Mouse (Mus musculus): ENCODE data around the gene Psme3. TPM values are rescaled to one million over a fixed set of nuclear protein-coding genes. Genes with fewer than 3 reads are reported as not detected.
"Not testable (repeated sequence)": the region's sequence is repeated elsewhere in the genome, so short reads cannot be mapped to it uniquely, and the experiment has no call there.

Gene Psme3
- polyA plus RNA-seq, 1 experiment from 2014 or later: 131 TPM

DNA sequence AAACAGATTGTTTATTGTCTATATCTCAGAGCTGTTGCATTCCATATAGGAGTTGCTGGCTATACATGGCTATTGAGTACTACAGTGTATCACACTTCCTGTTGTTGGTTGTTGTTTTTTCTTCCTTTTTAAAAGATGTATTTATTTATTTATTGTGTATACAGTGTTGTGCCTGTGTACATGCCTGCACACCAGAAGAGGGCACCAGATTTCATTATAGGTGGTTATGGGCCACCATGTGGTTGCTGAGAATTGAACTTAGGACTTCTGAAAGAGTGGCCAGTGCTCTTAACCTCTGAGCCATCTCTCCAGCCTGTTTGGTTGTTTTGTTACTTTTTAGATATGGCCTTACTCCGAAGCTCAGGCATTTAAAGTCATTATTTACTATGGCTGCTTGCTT lies 1.4 kb upstream of the Psme3 start:
- peaks cover 12% of the 10 kb centered on the region for H3K4me1 ChIP-seq (replicated peaks)
- 86% methylated on average over 1 of the region's 1 CpGs for WGBS
- H3K9me3 ChIP-seq (replicated peaks): no peaks in the 10 kb centered on the region
- H3K36me3 ChIP-seq: peaks cover 21% of the 10 kb centered on the region
- H3K9ac ChIP-seq: no peak overlapping the region
- H3K27me3 ChIP-seq (replicated peaks): no peaks in the 10 kb centered on the region
- H3K4me2 ChIP-seq: no peak overlapping the region
- no peak overlapping the region for H3K4me3 ChIP-seq
- no peak overlapping the region for H3K27ac ChIP-seq (ENCODE audit: poor library complexity, severe bottlenecking)
- ATAC-seq (ENCODE audit: insufficient number of reproducible peaks, low FRiP score): no peak

DNA sequence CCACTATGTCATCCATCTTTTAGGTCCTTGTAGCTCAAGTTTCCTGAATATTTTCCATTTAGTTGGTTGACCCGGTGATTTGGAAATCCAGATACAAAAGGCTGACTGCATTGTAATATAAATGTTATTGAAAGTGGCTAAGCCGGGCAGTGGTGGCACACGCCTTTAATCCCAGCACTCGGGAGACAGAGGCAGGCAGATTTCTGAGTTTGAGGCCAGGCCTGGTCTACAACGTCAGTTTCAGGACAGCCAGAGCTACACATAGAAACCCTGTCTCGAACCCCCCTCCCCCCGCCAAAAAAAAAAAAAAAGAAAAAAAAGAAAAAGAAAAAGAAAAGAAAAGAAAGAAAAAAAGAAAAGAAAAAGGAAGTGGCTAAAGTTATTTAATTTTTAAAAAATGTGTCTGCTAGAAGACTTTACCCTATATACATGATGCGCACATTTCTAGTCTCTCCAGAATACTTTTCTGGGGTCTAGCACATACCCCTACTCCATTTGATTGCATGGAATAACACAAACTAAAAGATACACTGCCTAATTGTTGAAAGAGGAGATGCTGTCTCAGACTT lies 847 bp upstream of the Psme3 start:
- H3K27me3 ChIP-seq (replicated peaks): no peaks in the 10 kb centered on the region
- H3K4me2 ChIP-seq: peak overlapping the region; percentile 90
- WGBS: 78% methylated on average over 8 of the region's 8 CpGs
- H3K9ac ChIP-seq: peak overlapping the region; percentile 96
- no peak for ATAC-seq (ENCODE audit: insufficient number of reproducible peaks, low FRiP score)
- H3K9me3 ChIP-seq (replicated peaks): no peaks in the 10 kb centered on the region
- H3K36me3 ChIP-seq: peaks cover 27% of the 10 kb centered on the region
- peaks cover 12% of the 10 kb centered on the region for H3K4me1 ChIP-seq (replicated peaks)
- H3K4me3 ChIP-seq: peak overlapping the region; percentile 92
- H3K27ac ChIP-seq (ENCODE audit: poor library complexity, severe bottlenecking): peak overlapping the region; percentile 82

DNA sequence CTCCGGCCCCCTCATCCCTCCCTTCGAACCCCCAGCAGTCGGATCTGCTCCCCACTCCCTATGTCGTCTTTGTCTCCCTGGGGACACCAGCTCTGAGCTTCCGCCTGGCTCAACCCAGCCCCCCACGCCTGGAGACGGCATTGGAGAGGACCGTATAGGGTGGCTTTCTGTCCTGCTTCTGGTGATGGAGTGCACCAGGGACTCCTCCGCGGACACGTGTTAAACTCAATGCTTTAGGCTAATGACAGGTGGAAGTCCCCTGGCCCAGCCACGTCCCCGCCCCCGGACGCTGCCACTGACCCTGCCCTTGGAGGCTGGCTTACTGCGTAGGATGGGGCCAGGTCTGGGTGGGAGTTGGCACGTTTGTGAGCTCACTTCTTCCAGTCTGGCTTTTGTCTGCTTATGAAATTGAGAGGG lies 496 bp downstream of the Psme3 start:
- Histone ChIP-seq H3K4me2 (peak overlapping the region; percentile 90), H3K27ac (ENCODE audit: poor library complexity, severe bottlenecking) (peak overlapping the region; percentile 82), H3K9ac (peak overlapping the region; percentile 96), H3K36me3 (peaks cover 41% of the 10 kb centered on the region), H3K27me3 (replicated peaks) (no peaks in the 10 kb centered on the region), H3K4me3 (peak overlapping the region; percentile 92), H3K9me3 (replicated peaks) (no peaks in the 10 kb centered on the region), H3K4me1 (replicated peaks) (peaks cover 12% of the 10 kb centered on the region)
- under 1% methylated on average over 17 of the region's 17 CpGs for WGBS
- ATAC-seq (ENCODE audit: insufficient number of reproducible peaks, low FRiP score): peak; percentile 66

DNA sequence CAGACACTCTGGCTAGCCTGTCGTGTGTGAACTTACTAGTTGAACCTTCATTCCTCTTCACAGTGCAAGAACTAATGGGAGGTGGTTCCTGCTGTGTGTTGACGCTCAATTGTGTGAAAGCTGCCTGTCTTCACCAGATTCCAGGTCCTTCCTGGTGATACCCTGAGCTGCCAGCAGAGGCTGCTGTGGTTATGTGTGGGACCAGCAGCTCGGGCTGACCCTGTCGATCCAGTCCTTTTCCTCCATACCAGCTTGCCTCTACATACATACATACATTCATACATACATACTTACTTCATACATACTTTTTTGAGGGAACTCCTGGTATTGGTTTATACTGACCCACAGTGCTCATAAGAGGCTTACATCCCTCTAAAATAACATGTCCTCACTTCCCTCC lies 7.6 kb downstream of the Psme3 start:
- ATAC-seq (ENCODE audit: insufficient number of reproducible peaks, low FRiP score): peak; percentile 49; the same call in 1 of the 2 replicates

DNA sequence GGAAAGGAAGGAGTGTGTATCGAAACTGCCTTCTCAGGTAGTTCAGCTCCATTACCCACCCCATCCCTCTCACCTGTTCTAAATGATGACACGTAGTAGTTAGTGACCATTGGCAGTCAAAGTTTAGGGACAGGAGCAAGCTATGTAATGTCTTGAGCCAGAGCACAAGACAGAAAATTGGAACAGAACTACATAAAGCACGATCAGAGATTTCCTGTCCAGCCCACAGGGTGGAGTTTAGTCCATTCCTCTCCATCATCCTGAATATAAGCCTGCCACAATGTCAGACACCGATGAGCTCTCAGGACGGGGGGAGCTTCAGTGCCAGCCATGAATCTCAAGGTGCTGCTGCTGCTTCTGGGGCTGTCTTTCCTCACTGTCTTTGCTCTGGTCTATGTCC lies 8.8 kb downstream of the Psme3 start, which contains the start of gene Aoc2:
TSS of gene Aoc2 (plus strand) at position 301 of the 400 bp plus-strand sequence.
- Histone ChIP-seq H3K27me3 (replicated peaks) (no peaks in the 10 kb centered on the region), H3K9me3 (replicated peaks) (no peaks in the 10 kb centered on the region), H3K36me3 (peaks cover 58% of the 10 kb centered on the region), H3K9ac (no peak within 1 kb of the TSS), H3K4me2 (no peak within 1 kb of the TSS), H3K4me3 (no peak within 1 kb of the TSS), H3K27ac (ENCODE audit: poor library complexity, severe bottlenecking) (no peak within 1 kb of the TSS), H3K4me1 (replicated peaks) (peaks cover 7% of the 10 kb centered on the region; the same call in 1 of the 2 replicates)
- no peak for ATAC-seq (ENCODE audit: insufficient number of reproducible peaks, low FRiP score)
- WGBS: 88% methylated on average over 5 of the region's 5 CpGs

More for the DNA sequence above, 7.6 kb downstream of the Psme3 start:
- H3K9me3 ChIP-seq (replicated peaks): no peaks in the 10 kb centered on the region
- H3K27ac ChIP-seq (ENCODE audit: poor library complexity, severe bottlenecking): no peak overlapping the region
- H3K4me1 ChIP-seq (replicated peaks): 0 out of 2 replicates have a peak, but pooled peaks cover under 1% of the 10 kb centered on the region
- no peak overlapping the region for H3K4me3 ChIP-seq
- WGBS: 11% methylated on average over 4 of the region's 4 CpGs
- peaks cover 69% of the 10 kb centered on the region for H3K36me3 ChIP-seq
- H3K9ac ChIP-seq: no peak overlapping the region
- H3K27me3 ChIP-seq (replicated peaks): no peaks in the 10 kb centered on the region
- H3K4me2 ChIP-seq: no peak overlapping the region

DNA sequence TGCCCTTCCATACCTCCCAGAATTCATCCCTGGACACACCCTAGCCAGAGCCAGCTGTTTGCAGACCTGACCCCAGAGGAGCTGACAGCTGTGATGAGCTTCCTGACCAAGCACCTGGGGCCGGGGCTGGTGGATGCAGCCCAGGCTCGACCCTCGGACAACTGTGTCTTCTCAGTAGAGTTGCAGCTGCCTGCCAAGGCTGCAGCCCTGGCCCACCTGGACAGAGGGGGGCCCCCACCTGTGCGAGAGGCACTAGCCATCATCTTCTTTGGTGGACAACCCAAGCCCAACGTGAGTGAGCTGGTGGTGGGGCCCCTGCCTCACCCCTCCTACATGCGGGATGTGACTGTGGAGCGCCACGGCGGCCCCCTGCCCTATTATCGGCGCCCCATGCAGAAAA lies 9.2 kb downstream of the Psme3 start:
- not testable (repeated sequence) for H3K9ac ChIP-seq; H3K27ac ChIP-seq (ENCODE audit: poor library complexity, severe bottlenecking); H3K9me3 ChIP-seq (replicated peaks); ATAC-seq (ENCODE audit: insufficient number of reproducible peaks, low FRiP score); H3K4me3 ChIP-seq; H3K4me1 ChIP-seq (replicated peaks); H3K4me2 ChIP-seq; H3K27me3 ChIP-seq (replicated peaks)
- peaks cover 53% of the 10 kb centered on the region for H3K36me3 ChIP-seq
- 93% methylated on average over 11 of the region's 11 CpGs for WGBS

DNA sequence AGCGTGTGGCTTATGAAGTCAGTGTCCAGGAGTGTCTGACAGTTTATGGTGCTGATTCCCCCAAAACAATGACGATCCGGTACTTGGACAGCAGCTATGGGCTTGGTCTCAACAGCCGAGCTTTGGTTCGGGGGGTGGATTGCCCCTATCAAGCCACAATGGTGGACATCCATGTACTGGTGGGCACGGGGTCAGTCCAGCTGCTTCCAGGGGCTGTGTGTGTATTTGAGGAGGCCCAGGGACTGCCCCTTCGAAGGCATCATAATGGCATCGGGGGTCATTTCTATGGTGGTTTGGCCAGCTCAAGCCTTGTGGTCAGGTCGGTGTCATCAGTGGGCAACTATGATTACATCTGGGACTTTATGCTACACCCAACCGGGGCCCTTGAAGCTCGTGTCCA lies 10.1 kb downstream of the Psme3 start:
- Histone ChIP-seq H3K27me3 (replicated peaks) (no peaks in the 10 kb centered on the region), H3K4me1 (replicated peaks) (peaks cover 7% of the 10 kb centered on the region; the same call in 1 of the 2 replicates), H3K9ac (no peak overlapping the region), H3K4me3 (no peak overlapping the region), H3K4me2 (no peak overlapping the region), H3K36me3 (peaks cover 44% of the 10 kb centered on the region), H3K9me3 (replicated peaks) (no peaks in the 10 kb centered on the region), H3K27ac (ENCODE audit: poor library complexity, severe bottlenecking) (no peak overlapping the region)
- 85% methylated on average over 11 of the region's 11 CpGs for WGBS
- no peak for ATAC-seq (ENCODE audit: insufficient number of reproducible peaks, low FRiP score)

DNA sequence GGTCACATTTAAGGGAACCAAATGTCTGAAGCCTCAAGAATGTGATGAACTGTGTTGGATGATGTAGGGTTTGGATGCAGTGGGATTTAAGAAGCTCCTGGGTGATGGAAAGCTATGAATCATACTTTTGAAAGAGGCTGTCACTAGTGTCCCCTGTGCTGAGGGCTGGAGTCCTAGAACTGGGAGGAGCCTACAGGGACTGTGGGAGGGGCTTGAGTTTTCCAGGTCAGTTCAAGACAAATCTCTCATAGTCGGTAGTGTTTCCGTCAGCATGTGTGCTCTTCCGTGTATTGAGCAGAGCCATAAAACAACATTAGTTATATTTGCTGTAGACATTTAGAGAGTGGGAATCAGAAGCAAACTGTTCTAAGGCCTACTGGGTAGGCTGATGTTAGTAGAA lies 11.3 kb downstream of the Psme3 start:
- peaks cover 32% of the 10 kb centered on the region for H3K36me3 ChIP-seq
- no peak overlapping the region for H3K9ac ChIP-seq
- H3K9me3 ChIP-seq (replicated peaks): no peaks in the 10 kb centered on the region
- ATAC-seq (ENCODE audit: insufficient number of reproducible peaks, low FRiP score): no peak
- no peak overlapping the region for H3K27ac ChIP-seq (ENCODE audit: poor library complexity, severe bottlenecking)
- peaks cover 7% of the 10 kb centered on the region; the same call in 1 of the 2 replicates for H3K4me1 ChIP-seq (replicated peaks)
- H3K4me2 ChIP-seq: no peak overlapping the region
- H3K4me3 ChIP-seq: no peak overlapping the region
- WGBS: 48% methylated on average over 3 of the region's 3 CpGs
- no peaks in the 10 kb centered on the region for H3K27me3 ChIP-seq (replicated peaks)

DNA sequence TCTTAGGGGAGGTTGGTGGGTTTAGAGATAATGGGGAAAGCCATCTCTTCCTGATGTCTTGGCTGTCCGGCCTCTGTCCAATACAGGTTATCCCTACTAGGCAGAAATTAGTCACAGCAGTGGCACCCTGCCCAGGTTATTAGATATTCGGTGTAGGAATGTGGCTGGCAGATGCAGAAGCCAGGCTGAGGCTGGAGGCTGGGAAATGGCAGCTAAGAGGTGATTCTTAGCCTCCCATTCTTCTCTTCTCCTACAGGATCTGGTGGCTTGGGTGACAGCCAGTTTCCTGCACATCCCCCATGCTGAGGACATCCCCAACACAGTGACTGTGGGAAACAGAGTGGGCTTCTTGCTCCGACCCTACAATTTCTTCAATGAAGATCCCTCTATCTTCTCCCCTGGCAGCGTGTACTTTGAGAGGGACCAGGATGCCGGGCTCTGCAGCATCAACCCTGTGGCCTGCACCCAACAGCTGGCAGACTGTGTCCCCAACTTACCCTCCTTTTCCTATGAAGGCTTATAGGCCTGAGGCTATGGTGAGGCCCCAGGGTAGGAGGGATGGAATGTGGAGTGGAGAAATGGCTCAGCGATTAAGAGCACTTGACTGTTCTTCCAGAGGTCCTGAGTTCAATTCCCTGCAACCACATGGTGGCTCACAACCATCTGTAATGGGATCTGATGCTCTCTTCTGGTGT lies 13.1 kb downstream of the Psme3 start:
- Histone ChIP-seq H3K9ac (no peak overlapping the region), H3K27ac (ENCODE audit: poor library complexity, severe bottlenecking) (no peak overlapping the region)
- 75% methylated on average over 6 of the region's 6 CpGs for WGBS

DNA sequence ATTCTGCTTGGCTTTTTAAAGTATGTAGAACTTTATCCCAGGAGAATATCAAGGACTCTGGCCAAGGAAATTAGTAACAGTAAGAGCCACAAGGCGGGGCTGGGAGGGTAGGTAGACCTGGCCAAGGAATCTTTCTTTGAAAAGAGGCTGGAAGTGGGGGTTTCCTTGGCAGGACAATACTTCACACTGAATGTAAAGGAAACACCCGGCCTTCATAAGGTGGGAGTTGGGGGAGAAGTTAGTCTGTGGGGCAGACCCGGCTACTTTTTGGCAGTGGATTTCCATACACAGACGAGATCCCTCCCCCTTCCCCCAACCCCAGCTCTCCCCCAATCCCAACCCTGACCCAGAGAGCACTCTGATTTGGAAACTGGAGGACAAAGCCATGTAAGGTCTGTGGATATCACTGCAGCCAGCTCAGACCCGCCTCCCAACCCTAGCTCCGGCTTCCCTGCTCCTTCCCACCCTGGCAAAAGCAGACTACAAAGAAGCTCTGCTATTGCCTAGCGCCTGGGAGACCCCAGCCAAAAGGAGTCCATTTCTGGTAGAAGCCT lies 14.4 kb downstream of the Psme3 start, which contains the start of gene Aoc3:
TSS of gene Aoc3 (plus strand) at position 235 of the 554 bp plus-strand sequence.
- Histone ChIP-seq H3K9me3 (replicated peaks) (no peaks in the 10 kb centered on the region), H3K27me3 (replicated peaks) (no peaks in the 10 kb centered on the region), H3K9ac (no peak within 1 kb of the TSS), H3K36me3 (peaks cover 5% of the 10 kb centered on the region), H3K4me1 (replicated peaks) (peaks cover 11% of the 10 kb centered on the region; the same call in 1 of the 2 replicates), H3K4me2 (no peak within 1 kb of the TSS), H3K27ac (ENCODE audit: poor library complexity, severe bottlenecking) (no peak within 1 kb of the TSS), H3K4me3 (no peak within 1 kb of the TSS)
- no peak for ATAC-seq (ENCODE audit: insufficient number of reproducible peaks, low FRiP score)
- 58% methylated on average over 7 of the region's 7 CpGs for WGBS

More for the DNA sequence above, 13.1 kb downstream of the Psme3 start:
- Histone ChIP-seq H3K36me3 (peaks cover 18% of the 10 kb centered on the region), H3K4me1 (replicated peaks) (peaks cover 7% of the 10 kb centered on the region; the same call in 1 of the 2 replicates), H3K4me3 (no peak overlapping the region), H3K4me2 (no peak overlapping the region), H3K9me3 (replicated peaks) (no peaks in the 10 kb centered on the region), H3K27me3 (replicated peaks) (no peaks in the 10 kb centered on the region)
- no peak for ATAC-seq (ENCODE audit: insufficient number of reproducible peaks, low FRiP score)

DNA sequence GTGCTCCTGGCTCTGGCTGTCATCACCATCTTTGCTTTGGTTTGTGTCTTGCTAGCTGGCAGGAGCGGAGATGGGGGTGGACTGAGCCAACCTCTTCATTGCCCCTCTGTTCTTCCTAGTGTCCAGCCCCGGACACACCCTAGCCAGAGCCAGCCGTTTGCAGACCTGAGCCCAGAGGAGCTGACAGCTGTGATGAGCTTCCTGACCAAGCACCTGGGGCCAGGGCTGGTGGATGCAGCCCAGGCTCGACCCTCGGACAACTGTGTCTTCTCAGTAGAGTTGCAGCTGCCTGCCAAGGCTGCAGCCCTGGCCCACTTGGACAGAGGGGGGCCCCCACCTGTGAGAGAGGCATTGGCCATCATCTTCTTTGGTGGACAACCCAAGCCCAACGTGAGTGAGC lies 14.9 kb downstream of the Psme3 start:
- H3K4me2 ChIP-seq; ATAC-seq (ENCODE audit: insufficient number of reproducible peaks, low FRiP score); H3K27ac ChIP-seq (ENCODE audit: poor library complexity, severe bottlenecking): not testable (repeated sequence)

More for the DNA sequence above, 14.9 kb downstream of the Psme3 start:
- 58% methylated on average over 6 of the region's 6 CpGs for WGBS
- not testable (repeated sequence) for H3K36me3 ChIP-seq; H3K9me3 ChIP-seq (replicated peaks); H3K9ac ChIP-seq; H3K4me3 ChIP-seq; H3K27me3 ChIP-seq (replicated peaks)
- H3K4me1 ChIP-seq (replicated peaks): peaks cover 11% of the 10 kb centered on the region; the same call in 1 of the 2 replicates
